Mouse (Mus musculus): Measurements from ENCODE around the gene Zdhhc6. TPM values are rescaled to one million over a fixed set of nuclear protein-coding genes. Genes with fewer than 3 reads are reported as not detected.

The Zdhhc6 gene
- polyA plus RNA-seq, 1 experiment, result 27.5 TPM

DNA sequence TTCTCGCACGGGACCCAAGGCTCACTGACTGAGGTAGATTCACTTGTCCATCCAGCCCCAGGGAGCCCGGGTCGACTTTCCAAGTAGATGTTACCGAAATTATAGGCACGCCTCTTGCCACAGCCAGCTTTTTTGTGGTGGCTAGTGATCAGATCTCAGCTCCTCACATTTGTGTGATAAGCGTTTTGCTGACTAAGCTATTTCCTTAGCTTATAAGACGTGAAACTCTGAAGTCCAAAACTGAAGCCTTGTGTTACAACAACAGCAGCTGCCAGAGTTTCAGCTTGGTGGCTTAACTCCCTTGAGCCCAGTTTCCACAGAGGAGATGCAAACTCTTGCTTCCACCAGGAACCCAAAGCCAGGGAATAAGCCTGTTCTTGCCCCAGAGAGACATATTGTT lies 6.8 kb upstream of the Zdhhc6 start:
- H3K4me3 ChIP-seq (ENCODE audit: insufficient read depth, low read depth, low read length), result no peak overlapping the region
- no peak overlapping the region for H3K27ac ChIP-seq (replicated peaks; ENCODE audit: low read depth, low read length)
- no peaks in the 10 kb centered on the region for H3K4me1 ChIP-seq (ENCODE audit: control insufficient read depth, insufficient read depth, insufficient read length, low read length)

DNA sequence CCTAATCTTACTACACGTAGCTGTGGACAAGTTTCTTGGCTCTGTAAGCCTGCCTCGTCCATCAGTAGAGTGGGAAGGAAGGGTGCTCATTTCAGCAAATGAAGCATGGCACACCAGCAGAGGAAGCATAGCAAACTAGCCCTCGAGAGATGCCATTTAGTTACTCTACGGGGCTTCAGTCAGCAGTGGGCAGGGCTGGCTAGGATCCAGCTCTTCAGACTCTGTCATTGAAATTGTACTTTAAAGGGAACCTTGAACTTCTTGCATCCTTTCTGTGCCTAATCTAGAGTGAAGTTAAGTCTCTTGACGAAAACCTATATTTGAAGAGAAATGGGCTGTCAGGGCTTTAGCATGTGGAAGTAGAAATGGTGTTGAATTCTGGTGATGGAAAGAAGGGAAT lies 3.7 kb upstream of the Zdhhc6 start:
- H3K4me1 ChIP-seq (ENCODE audit: control insufficient read depth, insufficient read depth, insufficient read length, low read length), result 0 out of 2 replicates have a peak, but pooled peaks cover 2% of the 10 kb centered on the region
- no peak overlapping the region for H3K4me3 ChIP-seq (ENCODE audit: insufficient read depth, low read depth, low read length)
- no peak overlapping the region for H3K27ac ChIP-seq (replicated peaks; ENCODE audit: low read depth, low read length)

DNA sequence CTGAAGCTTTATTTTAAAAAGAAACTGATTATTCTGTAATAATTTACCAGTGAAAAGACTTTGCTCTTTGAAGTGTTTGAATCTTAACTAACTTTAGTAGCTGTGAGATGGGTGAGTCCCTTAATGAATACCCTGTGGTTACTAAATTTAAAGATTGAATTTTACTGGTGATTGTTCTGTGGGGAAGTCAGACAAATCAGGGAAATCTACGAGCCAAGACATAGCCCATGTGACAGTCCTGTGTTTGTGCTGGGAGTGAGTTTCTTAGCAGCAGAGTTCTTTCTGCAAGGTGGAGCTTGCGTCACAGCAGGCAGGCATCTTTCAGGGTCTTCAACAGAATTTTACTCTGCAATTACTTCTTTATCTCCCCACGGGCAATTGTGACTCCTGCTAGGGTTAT lies 3.2 kb upstream of the Zdhhc6 start:
- Histone ChIP-seq H3K27ac (replicated peaks; ENCODE audit: low read depth, low read length) (no peak overlapping the region), H3K4me3 (ENCODE audit: insufficient read depth, low read depth, low read length) (no peak overlapping the region)

DNA sequence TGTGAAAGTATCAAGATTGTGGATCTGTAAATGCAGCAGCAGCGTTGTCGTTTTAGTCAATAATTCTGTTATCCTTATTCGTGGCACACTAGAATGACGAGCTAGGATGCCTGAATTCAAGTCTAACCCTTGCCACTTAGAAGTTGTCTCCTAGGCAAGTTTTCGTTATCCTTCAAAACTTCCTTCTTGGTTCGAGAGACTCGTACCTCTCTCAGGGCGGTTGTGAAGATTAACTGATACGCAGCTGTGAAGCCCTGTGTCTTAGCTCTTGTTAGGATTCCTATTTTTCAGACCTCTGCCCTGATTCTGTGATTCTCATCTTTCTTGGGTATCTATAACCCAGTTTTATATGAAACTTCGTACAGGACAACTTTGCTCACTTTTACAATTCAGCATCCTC lies 1.1 kb upstream of the Zdhhc6 start:
- Histone ChIP-seq H3K4me3 (ENCODE audit: insufficient read depth, low read depth, low read length) (peak overlapping the region; percentile 95), H3K27ac (replicated peaks; ENCODE audit: low read depth, low read length) (no peak overlapping the region)

More for the DNA sequence above, 3.2 kb upstream of the Zdhhc6 start:
- 0 out of 2 replicates have a peak, but pooled peaks cover 2% of the 10 kb centered on the region for H3K4me1 ChIP-seq (ENCODE audit: control insufficient read depth, insufficient read depth, insufficient read length, low read length)

DNA sequence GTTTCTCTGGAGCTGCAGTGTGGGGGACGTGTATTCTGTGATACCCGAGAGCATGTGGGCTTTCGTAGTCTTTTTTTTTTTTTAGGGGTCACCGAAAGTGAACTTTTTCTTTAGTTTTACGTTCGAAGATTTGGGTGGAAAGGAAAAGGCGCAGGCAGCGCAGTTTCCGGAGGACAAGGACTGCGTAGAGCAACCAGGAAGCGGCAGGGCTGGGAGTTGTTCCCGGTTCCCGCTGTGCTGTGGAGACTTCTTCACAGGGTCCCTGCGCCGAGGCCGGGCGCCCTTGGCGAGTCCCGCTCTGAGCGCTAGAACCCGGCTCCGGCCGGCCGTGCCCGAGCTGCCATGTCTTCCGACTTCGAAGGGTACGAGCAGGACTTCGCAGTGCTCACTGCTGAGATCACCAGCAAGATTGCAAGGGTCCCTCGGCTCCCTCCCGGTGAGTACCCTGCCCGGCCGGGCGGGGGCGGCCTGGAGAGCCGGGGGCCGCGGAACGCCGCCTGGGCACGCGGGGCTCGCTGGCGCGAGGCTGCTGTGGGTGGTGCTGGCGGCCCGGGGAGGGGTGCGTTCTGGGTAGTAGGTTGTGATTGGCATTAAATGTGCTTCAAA lies 380 bp upstream of the Zdhhc6 start, which contains the start of gene Vti1a:
Vti1a (plus strand) TSS at position 187 of the 606 bp plus-strand sequence.
- Histone ChIP-seq H3K4me1 (ENCODE audit: control insufficient read depth, insufficient read depth, insufficient read length, low read length) (0 out of 2 replicates have a peak, but pooled peaks cover 2% of the 10 kb centered on the region), H3K4me3 (ENCODE audit: insufficient read depth, low read depth, low read length) (peak within 1 kb of the TSS; percentile 95), H3K27ac (replicated peaks; ENCODE audit: low read depth, low read length) (peak within 1 kb of the TSS; percentile 90)

More for the DNA sequence above, 1.1 kb upstream of the Zdhhc6 start:
- H3K4me1 ChIP-seq (ENCODE audit: control insufficient read depth, insufficient read depth, insufficient read length, low read length), result 0 out of 2 replicates have a peak, but pooled peaks cover 2% of the 10 kb centered on the region

DNA sequence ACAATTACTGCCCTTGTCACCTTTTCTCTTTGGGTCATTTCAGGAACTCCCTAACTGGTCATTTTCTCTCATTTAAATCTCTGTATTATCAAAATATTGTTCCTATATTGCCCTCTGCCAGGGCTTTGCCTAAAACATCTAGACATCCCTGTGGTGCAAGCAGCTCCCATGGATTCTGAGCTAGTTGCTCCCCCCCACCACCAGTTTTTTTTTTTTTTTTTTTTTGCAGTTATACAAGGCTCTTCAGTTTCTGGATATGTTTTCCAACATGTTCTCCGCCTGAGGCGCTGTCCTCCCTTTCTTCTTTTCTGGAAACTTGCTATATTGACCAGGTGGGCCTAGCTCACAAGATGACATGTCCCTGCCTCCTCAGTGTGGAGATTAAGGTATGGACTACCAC lies 2.2 kb downstream of the Zdhhc6 start:
- Histone ChIP-seq H3K4me3 (ENCODE audit: insufficient read depth, low read depth, low read length) (no peak overlapping the region), H3K4me1 (ENCODE audit: control insufficient read depth, insufficient read depth, insufficient read length, low read length) (0 out of 2 replicates have a peak, but pooled peaks cover 2% of the 10 kb centered on the region), H3K27ac (replicated peaks; ENCODE audit: low read depth, low read length) (no peak overlapping the region)

DNA sequence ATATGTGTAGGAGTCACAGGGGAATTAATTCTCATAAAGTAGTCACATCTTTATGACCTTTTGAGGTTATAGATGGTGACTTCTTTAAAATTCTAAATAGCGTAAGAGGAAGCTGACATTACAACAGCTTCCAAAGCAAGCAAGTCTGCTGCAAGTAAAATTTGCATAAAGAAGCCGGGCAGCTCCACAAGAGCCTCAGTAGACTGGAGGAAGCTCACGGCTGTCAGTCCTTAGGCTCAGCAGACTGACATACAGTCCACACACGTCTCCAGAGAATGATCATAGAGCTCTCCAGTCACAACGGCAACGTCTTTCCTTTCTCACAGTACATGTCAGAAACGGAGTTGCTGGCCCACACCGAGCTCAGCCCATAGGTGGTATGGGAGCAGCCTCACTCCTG lies 4.0 kb downstream of the Zdhhc6 start:
- Histone ChIP-seq H3K27ac (replicated peaks; ENCODE audit: low read depth, low read length) (no peak overlapping the region), H3K4me3 (ENCODE audit: insufficient read depth, low read depth, low read length) (no peak overlapping the region), H3K4me1 (ENCODE audit: control insufficient read depth, insufficient read depth, insufficient read length, low read length) (0 out of 2 replicates have a peak, but pooled peaks cover 1% of the 10 kb centered on the region)

DNA sequence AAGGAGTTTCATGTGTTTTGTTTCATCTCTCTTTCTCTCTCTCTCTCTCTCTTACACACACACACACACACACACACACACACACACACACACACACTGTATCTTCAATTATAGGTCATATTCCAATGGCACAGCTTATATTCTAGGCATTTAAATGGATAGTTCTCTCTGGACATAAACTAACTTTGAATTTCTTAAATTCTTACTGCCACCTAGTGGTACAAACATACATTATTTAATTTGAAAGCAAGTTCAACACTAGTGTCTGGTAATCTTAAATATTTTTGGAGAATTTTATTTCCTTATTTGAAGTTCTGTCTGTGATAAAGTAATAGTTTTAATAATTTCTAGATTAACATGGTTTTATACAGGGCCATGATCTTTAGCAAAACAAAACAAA lies 10.8 kb downstream of the Zdhhc6 start:
- no peaks in the 10 kb centered on the region for H3K4me1 ChIP-seq (ENCODE audit: control insufficient read depth, insufficient read depth, insufficient read length, low read length)
- H3K4me3 ChIP-seq (ENCODE audit: insufficient read depth, low read depth, low read length), result no peak overlapping the region
- H3K27ac ChIP-seq (replicated peaks; ENCODE audit: low read depth, low read length), result no peak overlapping the region

DNA sequence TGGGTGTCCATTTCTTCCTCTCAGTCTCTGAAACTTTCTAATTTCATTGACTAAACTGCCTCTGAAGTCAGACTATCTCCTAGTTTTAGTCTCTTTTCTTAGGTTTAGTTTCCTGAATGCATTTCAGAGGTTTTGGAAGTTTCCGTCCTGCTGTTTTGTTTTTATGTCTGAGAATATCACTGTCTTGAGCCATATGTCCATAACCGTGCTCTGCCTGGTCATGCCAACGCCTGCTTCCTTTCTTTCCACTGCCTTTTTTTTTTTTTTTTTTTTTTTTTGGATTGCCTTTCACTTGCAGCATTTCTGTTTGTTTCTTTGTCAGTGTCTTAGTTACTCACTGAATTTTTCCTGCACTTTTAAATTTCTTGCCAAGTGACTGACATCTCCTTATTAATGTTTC lies 15.3 kb downstream of the Zdhhc6 start:
- H3K4me1 ChIP-seq (ENCODE audit: control insufficient read depth, insufficient read depth, insufficient read length, low read length), result no peaks in the 10 kb centered on the region
- H3K27ac ChIP-seq (replicated peaks; ENCODE audit: low read depth, low read length), result no peak overlapping the region
- H3K4me3 ChIP-seq (ENCODE audit: insufficient read depth, low read depth, low read length), result no peak overlapping the region

DNA sequence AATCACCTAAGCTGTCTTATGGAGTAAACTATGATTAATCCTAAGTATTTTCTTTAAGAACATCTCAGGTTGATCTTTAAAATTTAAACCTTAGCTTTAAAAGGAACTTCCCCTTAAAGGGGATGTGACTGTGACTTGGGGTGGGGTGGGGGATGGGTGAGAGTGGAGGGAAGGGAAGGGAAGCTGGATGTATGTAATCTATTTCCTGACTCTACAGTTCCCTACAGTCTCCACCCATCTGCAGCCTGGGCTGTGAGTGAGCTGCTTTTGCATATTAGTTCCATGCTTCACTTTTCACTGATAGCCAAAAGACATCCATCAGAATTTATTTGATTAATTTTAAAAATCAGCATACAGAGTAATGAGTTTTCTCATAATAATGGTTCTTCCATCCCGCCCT lies 16.5 kb downstream of the Zdhhc6 start:
- H3K27ac ChIP-seq (replicated peaks; ENCODE audit: low read depth, low read length), result no peak overlapping the region
- no peak overlapping the region for H3K4me3 ChIP-seq (ENCODE audit: insufficient read depth, low read depth, low read length)
- no peaks in the 10 kb centered on the region for H3K4me1 ChIP-seq (ENCODE audit: control insufficient read depth, insufficient read depth, insufficient read length, low read length)

DNA sequence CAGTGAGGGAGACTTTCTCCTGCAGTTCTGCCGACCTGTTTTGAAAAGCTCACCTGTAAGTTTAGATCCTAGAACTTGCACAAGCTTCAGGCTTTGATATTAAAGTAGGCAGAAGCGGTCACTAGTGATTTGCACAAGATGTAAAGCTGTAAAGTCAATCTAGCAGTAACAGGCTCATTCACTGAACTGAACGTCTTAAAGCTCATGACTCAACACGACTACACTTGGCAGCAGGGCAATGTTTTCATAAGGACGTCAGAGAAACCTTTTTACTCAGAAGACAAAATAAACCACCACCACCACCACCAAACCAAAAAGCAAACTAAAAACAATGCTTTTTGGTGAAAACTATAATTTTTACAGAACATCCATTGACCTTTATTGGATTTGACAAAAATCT lies 17.9 kb downstream of the Zdhhc6 start:
- no peak overlapping the region for H3K4me3 ChIP-seq (ENCODE audit: insufficient read depth, low read depth, low read length)
- H3K27ac ChIP-seq (replicated peaks; ENCODE audit: low read depth, low read length), result no peak overlapping the region
- peaks cover 2% of the 10 kb centered on the region; the same call in 1 of the 2 replicates for H3K4me1 ChIP-seq (ENCODE audit: control insufficient read depth, insufficient read depth, insufficient read length, low read length)

DNA sequence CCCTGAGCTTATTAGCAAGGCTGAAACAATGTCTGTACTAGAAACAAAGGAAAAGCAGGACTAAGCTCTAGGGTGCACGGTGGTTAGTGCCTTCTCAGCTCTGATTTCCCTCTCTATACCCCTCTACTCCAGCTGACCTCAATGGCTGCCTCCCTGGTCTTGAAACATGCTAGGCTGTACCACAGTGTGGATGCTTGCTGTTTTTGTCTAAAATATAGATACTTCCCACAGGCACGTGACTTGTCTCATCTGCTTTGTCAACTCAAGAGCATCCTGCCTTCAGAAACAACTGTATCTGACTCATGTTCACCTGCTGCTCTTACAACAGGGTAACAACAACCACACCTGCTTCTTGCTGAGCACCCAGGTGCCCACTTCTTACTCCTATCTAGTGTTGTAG lies 18.3 kb downstream of the Zdhhc6 start:
- Histone ChIP-seq H3K27ac (replicated peaks; ENCODE audit: low read depth, low read length) (no peak overlapping the region), H3K4me3 (ENCODE audit: insufficient read depth, low read depth, low read length) (no peak overlapping the region), H3K4me1 (ENCODE audit: control insufficient read depth, insufficient read depth, insufficient read length, low read length) (peaks cover 3% of the 10 kb centered on the region; the same call in 1 of the 2 replicates)

DNA sequence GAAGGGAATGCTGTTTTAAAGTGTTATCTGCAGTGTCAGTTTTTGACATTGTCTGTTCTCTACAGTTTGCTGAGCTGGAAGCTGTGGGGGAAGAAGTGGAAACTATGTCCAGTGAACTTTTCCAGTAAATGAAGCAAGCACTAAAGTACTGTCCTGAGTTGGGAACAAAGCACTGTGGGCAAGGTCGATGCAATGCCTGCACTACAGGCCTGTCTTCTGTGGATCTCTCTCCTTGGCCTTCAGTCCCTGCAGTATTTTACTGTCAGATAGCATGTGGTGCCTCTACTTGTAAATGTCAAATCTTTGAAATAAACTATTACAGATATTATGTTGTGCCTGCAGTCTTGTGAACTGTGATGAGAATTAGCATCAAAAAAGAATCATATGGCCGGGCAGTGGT lies 19.5 kb downstream of the Zdhhc6 start:
- Histone ChIP-seq H3K4me1 (ENCODE audit: control insufficient read depth, insufficient read depth, insufficient read length, low read length) (peaks cover 3% of the 10 kb centered on the region; the same call in 1 of the 2 replicates), H3K27ac (replicated peaks; ENCODE audit: low read depth, low read length) (no peak overlapping the region)

DNA sequence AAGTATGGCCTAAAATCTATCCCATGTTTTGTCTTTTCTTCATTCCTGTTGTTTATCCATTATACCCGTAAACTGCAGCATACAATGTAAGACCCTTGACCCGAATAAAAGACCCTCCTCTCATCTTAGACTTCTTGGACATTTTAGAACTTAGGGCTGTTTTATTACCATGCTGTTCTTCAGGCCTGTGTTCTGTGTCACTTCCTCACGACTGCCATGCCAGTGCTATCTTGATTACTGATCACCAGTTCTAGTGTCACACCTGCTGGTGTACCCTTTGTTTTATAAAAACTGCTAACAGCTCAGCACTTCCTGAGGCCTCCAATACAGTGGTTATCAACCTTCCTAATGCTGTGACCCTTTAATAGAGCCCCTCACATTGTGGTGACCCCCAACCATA lies 20.3 kb downstream of the Zdhhc6 start:
- Histone ChIP-seq H3K4me3 (ENCODE audit: insufficient read depth, low read depth, low read length) (no peak overlapping the region), H3K27ac (replicated peaks; ENCODE audit: low read depth, low read length) (no peak overlapping the region), H3K4me1 (ENCODE audit: control insufficient read depth, insufficient read depth, insufficient read length, low read length) (peaks cover 3% of the 10 kb centered on the region; the same call in 1 of the 2 replicates)

More for the DNA sequence above, 19.5 kb downstream of the Zdhhc6 start:
- H3K4me3 ChIP-seq (ENCODE audit: insufficient read depth, low read depth, low read length), result no peak overlapping the region

DNA sequence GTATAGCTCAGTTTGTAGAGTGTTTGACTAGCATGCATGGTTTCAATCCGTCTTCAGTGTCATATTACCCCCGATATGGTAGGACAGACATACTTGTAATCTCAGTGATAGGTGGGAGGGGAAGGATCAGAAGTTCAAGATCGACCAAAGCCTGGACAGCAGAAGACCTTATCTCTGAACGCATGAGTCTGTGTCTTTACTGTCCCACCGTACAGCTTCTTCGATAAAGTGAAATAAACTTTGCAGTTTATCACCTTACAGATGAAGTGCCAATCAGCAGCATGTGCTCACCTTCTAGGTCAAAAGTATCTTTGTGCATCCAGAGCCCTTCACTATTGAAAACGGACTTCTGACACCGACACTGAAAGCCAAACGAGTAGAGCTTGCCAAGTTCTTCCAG lies 20.8 kb downstream of the Zdhhc6 start:
- Histone ChIP-seq H3K4me1 (ENCODE audit: control insufficient read depth, insufficient read depth, insufficient read length, low read length) (peaks cover 3% of the 10 kb centered on the region; the same call in 1 of the 2 replicates), H3K4me3 (ENCODE audit: insufficient read depth, low read depth, low read length) (no peak overlapping the region), H3K27ac (replicated peaks; ENCODE audit: low read depth, low read length) (no peak overlapping the region)

DNA sequence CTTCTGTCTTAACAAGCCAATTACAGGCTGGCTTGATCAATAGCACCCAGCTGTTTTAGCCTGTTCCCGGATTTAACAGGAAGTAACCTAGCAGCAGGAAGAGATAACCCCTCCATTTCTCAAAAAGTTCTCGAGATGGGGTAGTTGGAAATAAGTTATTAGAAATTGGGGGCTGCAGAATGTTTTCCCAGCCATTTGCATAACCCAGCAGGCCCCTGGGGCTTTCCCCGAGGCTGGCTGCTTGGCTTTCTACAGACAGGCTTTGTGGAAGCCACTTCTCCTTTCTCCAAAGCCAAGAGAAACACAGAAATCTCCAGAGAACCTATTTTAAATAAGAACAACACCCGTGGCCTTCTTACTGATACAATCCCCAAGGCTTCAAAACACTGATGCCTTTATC lies 22.7 kb downstream of the Zdhhc6 start:
- Histone ChIP-seq H3K4me3 (ENCODE audit: insufficient read depth, low read depth, low read length) (no peak overlapping the region), H3K4me1 (ENCODE audit: control insufficient read depth, insufficient read depth, insufficient read length, low read length) (peaks cover 3% of the 10 kb centered on the region; the same call in 1 of the 2 replicates), H3K27ac (replicated peaks; ENCODE audit: low read depth, low read length) (no peak overlapping the region)
